8 mouse cellular contexts compared by ENCODE assay signal in genomic region chr6:7660377-7661080, GRCm38 (mm10). TPM values are rescaled to one million over a fixed set of nuclear protein-coding genes. Genes with fewer than 3 reads are reported as not detected.
DNase-seq lines count a peak whose midpoint lies in the region; ATAC-seq and TF ChIP-seq lines count a peak whose summit lies in the region.

No protein-coding gene starts in this region.

- TF ChIP-seq CTCF in lung, postnatal 0 days (IDR thresholded peaks at IDR 0.05): peak; percentile 74

- TF ChIP-seq EP300 in lung, postnatal 0 days (IDR thresholded peaks at IDR 0.05): no peak

- no peak overlapping the region for H3K4me3 ChIP-seq in forebrain, embryonic 12.5 days (replicated peaks)
- H3K4me3 ChIP-seq in forebrain, embryonic 11.5 days (ENCODE audit: low read depth, low read length): no peak overlapping the region
- no peak overlapping the region for H3K4me3 ChIP-seq in midbrain, embryonic 11.5 days (ENCODE audit: low read depth, low read length)
- H3K4me3 ChIP-seq in midbrain, embryonic 10.5 days: no peak overlapping the region
- no peak overlapping the region for H3K4me3 ChIP-seq in lung, postnatal 0 days (ENCODE audit: low read depth, low read length)

- no peaks in the 10 kb centered on the region for H3K4me1 ChIP-seq in forebrain, embryonic 12.5 days
- H3K4me1 ChIP-seq in forebrain, embryonic 11.5 days (replicated peaks; ENCODE audit: control insufficient read depth, insufficient read depth, low read length): no peaks in the 10 kb centered on the region
- H3K4me1 ChIP-seq in midbrain, embryonic 11.5 days (ENCODE audit: control insufficient read depth, insufficient read depth, low read length): no peaks in the 10 kb centered on the region
- H3K4me1 ChIP-seq in midbrain, embryonic 10.5 days: no peaks in the 10 kb centered on the region
- no peaks in the 10 kb centered on the region for H3K4me1 ChIP-seq in lung, postnatal 0 days (ENCODE audit: insufficient read depth, low read depth, low read length)

- no peaks in the 10 kb centered on the region for H3K27me3 ChIP-seq in forebrain, embryonic 12.5 days
- H3K27me3 ChIP-seq in forebrain, embryonic 11.5 days (ENCODE audit: control insufficient read depth, insufficient read depth, low read length): no peaks in the 10 kb centered on the region
- H3K27me3 ChIP-seq in midbrain, embryonic 11.5 days (ENCODE audit: control insufficient read depth, insufficient read depth, low read length): no peaks in the 10 kb centered on the region
- H3K27me3 ChIP-seq in midbrain, embryonic 10.5 days (ENCODE audit: low read depth, poor library complexity, severe bottlenecking): no peaks in the 10 kb centered on the region
- no peaks in the 10 kb centered on the region for H3K27me3 ChIP-seq in lung, postnatal 0 days (replicated peaks; ENCODE audit: insufficient read depth, low read length)

- H3K36me3 ChIP-seq in forebrain, embryonic 12.5 days (replicated peaks): no peaks in the 10 kb centered on the region
- no peaks in the 10 kb centered on the region for H3K36me3 ChIP-seq in forebrain, embryonic 11.5 days (ENCODE audit: control insufficient read depth, insufficient read depth, low read length)
- no peaks in the 10 kb centered on the region for H3K36me3 ChIP-seq in midbrain, embryonic 11.5 days (ENCODE audit: control insufficient read depth, insufficient read depth, low read length)
- H3K36me3 ChIP-seq in midbrain, embryonic 10.5 days: no peaks in the 10 kb centered on the region
- no peaks in the 10 kb centered on the region for H3K36me3 ChIP-seq in lung, postnatal 0 days (ENCODE audit: insufficient read depth, low read length)

- H3K4me2 ChIP-seq in forebrain, embryonic 12.5 days: no peak overlapping the region
- no peak overlapping the region for H3K4me2 ChIP-seq in forebrain, embryonic 11.5 days (ENCODE audit: low read depth, low read length, severe bottlenecking)
- H3K4me2 ChIP-seq in midbrain, embryonic 11.5 days: no peak overlapping the region
- no peak overlapping the region for H3K4me2 ChIP-seq in lung, postnatal 0 days (replicated peaks; ENCODE audit: low read depth, low read length)

- 62% methylated on average over 5 of the region's 5 CpGs for WGBS in forebrain, embryonic 12.5 days
- WGBS in forebrain, embryonic 11.5 days: 67% methylated on average over 5 of the region's 5 CpGs
- WGBS in midbrain, embryonic 11.5 days: 63% methylated on average over 5 of the region's 5 CpGs
- WGBS in midbrain, embryonic 10.5 days: 68% methylated on average over 5 of the region's 5 CpGs
- WGBS in lung, postnatal 0 days: 58% methylated on average over 5 of the region's 5 CpGs

- H3K27ac ChIP-seq in forebrain, embryonic 12.5 days: no peak overlapping the region
- H3K27ac ChIP-seq in forebrain, embryonic 11.5 days (ENCODE audit: low read depth, low read length): no peak overlapping the region
- no peak overlapping the region for H3K27ac ChIP-seq in midbrain, embryonic 11.5 days (ENCODE audit: low read depth, low read length)
- no peak overlapping the region for H3K27ac ChIP-seq in midbrain, embryonic 10.5 days (replicated peaks)
- H3K27ac ChIP-seq in lung, postnatal 0 days (ENCODE audit: low read length): peak overlapping the region; percentile 33; the same call in 1 of the 2 replicates

- no peak overlapping the region for H3K9ac ChIP-seq in forebrain, embryonic 12.5 days
- no peak overlapping the region for H3K9ac ChIP-seq in forebrain, embryonic 11.5 days (ENCODE audit: low read length)
- H3K9ac ChIP-seq in midbrain, embryonic 11.5 days (ENCODE audit: low read length): no peak overlapping the region
- H3K9ac ChIP-seq in lung, postnatal 0 days (replicated peaks; ENCODE audit: low read depth): no peak overlapping the region

- DNase-seq in forebrain, embryonic 11.5 days (ENCODE audit: low spot score): no peak
- peak; percentile 88 for DNase-seq in midbrain, embryonic 11.5 days (ENCODE audit: low spot score, missing footprints)
- DNase-seq in midbrain, embryonic 10.5 days (ENCODE audit: low spot score): no peak
- peak; percentile 69 for DNase-seq in embryo, embryonic 10 days (ENCODE audit: low spot score)
- peak; percentile 61 for DNase-seq in lung, postnatal 0 days (ENCODE audit: low spot score)
- DNase-seq in B cell, adult 2 months: no peak
- DNase-seq in frontal cortex, postnatal 10 days (ENCODE audit: low spot score in 2 of 2): no peak

- peak; percentile 61; the same call in 1 of the 2 replicates for ATAC-seq in forebrain, embryonic 12.5 days (ENCODE audit: low FRiP score)
- no peak; the same call in 1 of the 2 replicates for ATAC-seq in forebrain, embryonic 11.5 days (replicated peaks; ENCODE audit: low FRiP score)
- ATAC-seq in midbrain, embryonic 11.5 days (ENCODE audit: low FRiP score): 0 out of 2 replicates have a peak, but pooled peaks have one; percentile 48
- no peak for ATAC-seq in lung, postnatal 0 days

- H3K9me3 ChIP-seq in forebrain, embryonic 12.5 days: no peaks in the 10 kb centered on the region
- H3K9me3 ChIP-seq in forebrain, embryonic 11.5 days (ENCODE audit: control insufficient read depth, low read length): no peaks in the 10 kb centered on the region
- H3K9me3 ChIP-seq in midbrain, embryonic 11.5 days (ENCODE audit: control insufficient read depth, low read length): no peaks in the 10 kb centered on the region
- no peaks in the 10 kb centered on the region for H3K9me3 ChIP-seq in midbrain, embryonic 10.5 days (replicated peaks)
- H3K9me3 ChIP-seq in lung, postnatal 0 days (ENCODE audit: low read length): no peaks in the 10 kb centered on the region

RNA-seq across cellular contexts. Expression of gene Asns, which starts 32.5 kb away (rescaled TPM):
- polyA plus RNA-seq in forebrain, embryonic 12.5 days (2016; fragmentation: Nextera tagmentation; extraction: Ambion mirVana): 44.8 and 47.2 TPM in 2 replicates
- 59.1 and 60.3 TPM in 2 replicates for polyA plus RNA-seq in forebrain, embryonic 11.5 days (2014; fragmentation: Nextera tagmentation; extraction: Ambion mirVana)
- polyA plus RNA-seq in midbrain, embryonic 11.5 days (2014; fragmentation: Nextera tagmentation; extraction: Ambion mirVana): 44.6 and 47.2 TPM in 2 replicates
- 43.5 and 57.9 TPM in 2 replicates for polyA plus RNA-seq in midbrain, embryonic 10.5 days (2016; fragmentation: Nextera tagmentation; extraction: Ambion mirVana)
- 16.8 and 18.1 TPM in 2 replicates for polyA plus RNA-seq in lung, postnatal 0 days (2015; fragmentation: Nextera tagmentation; extraction: Ambion mirVana)

Comparison
In these comparisons a context has a peak if more than half of its experiments do, and no peak if none do; other contexts are left out.
1. ATAC-seq: peak in forebrain, embryonic 12.5 days (single experiment) and midbrain, embryonic 11.5 days (single experiment); none in forebrain, embryonic 11.5 days (single experiment) and lung, postnatal 0 days (single experiment).
2. DNase-seq: peak in midbrain, embryonic 11.5 days (single experiment), embryo, embryonic 10 days (single experiment) and lung, postnatal 0 days (single experiment); none in forebrain, embryonic 11.5 days (single experiment), midbrain, embryonic 10.5 days (single experiment), B cell, adult 2 months (0 of 2) and frontal cortex, postnatal 10 days (0 of 2).